ENCODE assay signal across 25 mouse cellular contexts in the genomic region with DNA sequence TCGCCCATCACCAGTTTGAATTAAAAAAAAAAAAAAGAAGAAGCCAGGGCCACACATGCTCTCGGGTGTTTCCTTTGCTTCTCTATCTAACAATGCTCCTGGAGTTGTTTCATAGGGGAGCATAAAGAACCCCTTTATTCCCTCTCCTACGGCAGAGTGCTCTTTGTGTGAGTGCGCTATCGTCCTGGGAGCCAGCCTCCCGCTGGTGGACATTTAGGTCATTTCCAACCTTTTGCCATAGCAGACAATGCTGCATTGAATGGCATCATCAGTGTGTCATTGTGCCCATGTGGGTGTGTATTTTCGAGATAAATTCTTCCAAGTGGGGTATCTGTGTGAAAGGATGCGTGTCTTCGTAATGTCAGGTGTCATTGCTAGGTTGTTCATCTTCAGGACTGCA.
"Had no signal": no experiment of that assay in that cellular context is flagged by ENCODE, and none has a peak within 500 bp of the region (broad histone marks: within the 10 kb centered on the region; RNA-seq: fewer than 3 reads in every experiment).

No protein-coding gene starts in this region.

- DNase-seq: gastrocnemius, postnatal 14 days; gastrocnemius, postnatal 36 days; heart, adult 11 months; heart, adult 2 months; heart, postnatal 14 days; heart, postnatal 36 days; kidney, adult 11 months; kidney, adult 2 months; kidney, adult 9 months; kidney, postnatal 14 days; kidney, postnatal 36 days; layer of hippocampus, adult 9-11 months; layer of hippocampus, postnatal 36 days; left cerebral cortex, postnatal 4 days had no signal

- H3K27me3 ChIP-seq: heart, embryonic 13.5 days; heart, embryonic 15.5 days; hindbrain, embryonic 12.5 days; hindbrain, embryonic 15.5 days; kidney, embryonic 15.5 days; limb, embryonic 13.5 days; limb, embryonic 15.5 days had no signal

- H3K4me1 ChIP-seq: heart, embryonic 15.5 days; hindbrain, embryonic 15.5 days; limb, embryonic 13.5 days; limb, embryonic 15.5 days had no signal

- H3K4me3 ChIP-seq: heart, adult 2 months; heart, embryonic 13.5 days; heart, embryonic 15.5 days; hindbrain, embryonic 12.5 days; hindbrain, embryonic 15.5 days; kidney, embryonic 15.5 days; limb, embryonic 13.5 days; limb, embryonic 15.5 days had no signal

- H3K36me3 ChIP-seq: heart, embryonic 13.5 days; heart, embryonic 15.5 days; hindbrain, embryonic 12.5 days; hindbrain, embryonic 15.5 days; kidney, embryonic 15.5 days; limb, embryonic 13.5 days; limb, embryonic 15.5 days had no signal

- H3K27ac ChIP-seq: heart, adult 2 months; heart, embryonic 13.5 days; heart, embryonic 15.5 days; hindbrain, embryonic 12.5 days; hindbrain, embryonic 15.5 days; hindbrain, postnatal 0 days; kidney, embryonic 15.5 days; kidney, postnatal 0 days; limb, embryonic 13.5 days; limb, embryonic 15.5 days had no signal

- H3K9ac ChIP-seq: heart, embryonic 13.5 days; heart, embryonic 15.5 days; hindbrain, embryonic 12.5 days; hindbrain, embryonic 15.5 days; kidney, embryonic 15.5 days; limb, embryonic 13.5 days; limb, embryonic 15.5 days had no signal

- H3K9me3 ChIP-seq: heart, embryonic 13.5 days; heart, embryonic 15.5 days; hindbrain, embryonic 12.5 days; hindbrain, embryonic 15.5 days; kidney, embryonic 15.5 days; limb, embryonic 13.5 days; limb, embryonic 15.5 days had no signal

- H3K4me2 ChIP-seq: heart, embryonic 11.5 days; heart, embryonic 13.5 days; heart, embryonic 15.5 days; hindbrain, embryonic 12.5 days; hindbrain, embryonic 15.5 days; kidney, embryonic 15.5 days; limb, embryonic 13.5 days; limb, embryonic 15.5 days had no signal

- ATAC-seq: hindbrain, postnatal 0 days; intestine, embryonic 16.5 days had no signal
